Mouse (Mus musculus): ENCODE measurements around the gene Aspdh.

The Aspdh gene

DNA sequence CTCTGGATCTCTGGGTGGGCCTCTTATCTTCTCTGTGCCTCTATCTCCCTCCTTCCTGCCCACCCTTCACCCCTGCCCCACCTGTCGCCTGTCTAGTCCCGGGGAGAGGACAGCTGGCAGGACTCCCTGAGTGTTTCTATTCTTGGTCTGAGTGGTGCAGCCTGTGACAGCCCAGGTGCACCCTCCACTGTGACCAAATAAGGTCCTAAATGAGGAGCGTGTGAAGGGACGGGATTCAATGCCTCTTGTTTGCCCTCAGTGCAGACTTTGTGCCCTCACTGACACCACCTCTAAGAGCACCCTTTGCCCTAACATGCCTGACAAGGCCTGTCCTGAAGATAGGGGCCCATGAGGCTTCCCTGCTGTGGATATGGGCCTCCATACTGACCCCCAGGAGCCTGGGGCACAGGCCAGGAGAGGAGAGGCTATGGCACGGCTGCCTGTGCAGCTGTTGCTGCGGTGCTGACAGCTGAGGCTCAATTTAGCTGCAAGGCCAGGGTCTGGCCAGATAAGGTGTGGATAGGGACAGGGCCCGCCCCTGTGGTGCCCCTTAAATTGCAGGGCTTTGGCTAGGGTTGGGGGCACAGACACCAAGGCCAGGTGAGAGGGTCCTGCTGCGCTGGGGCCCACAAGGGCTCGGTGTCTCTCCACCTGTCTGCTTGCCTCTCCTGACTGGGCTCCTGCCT lies 7.9 kb downstream of the Aspdh start:
- DNase-seq: peak; percentile 9

GRCm38 (mm10) chr7:44474419-44474818 lies 9.2 kb downstream of the Aspdh start:
- peak; percentile 9 for DNase-seq

GRCm38 (mm10) chr7:44475046-44475614 lies 9.9 kb downstream of the Aspdh start:
- no peak for DNase-seq

- DNase-seq: no peak
Observed at GRCm38 (mm10) chr7:44482836-44483435, 17.7 kb downstream of the Aspdh start.

- DNase-seq: no peak
Observed at GRCm38 (mm10) chr7:44484109-44484508, 18.9 kb downstream of the Aspdh start.

DNA sequence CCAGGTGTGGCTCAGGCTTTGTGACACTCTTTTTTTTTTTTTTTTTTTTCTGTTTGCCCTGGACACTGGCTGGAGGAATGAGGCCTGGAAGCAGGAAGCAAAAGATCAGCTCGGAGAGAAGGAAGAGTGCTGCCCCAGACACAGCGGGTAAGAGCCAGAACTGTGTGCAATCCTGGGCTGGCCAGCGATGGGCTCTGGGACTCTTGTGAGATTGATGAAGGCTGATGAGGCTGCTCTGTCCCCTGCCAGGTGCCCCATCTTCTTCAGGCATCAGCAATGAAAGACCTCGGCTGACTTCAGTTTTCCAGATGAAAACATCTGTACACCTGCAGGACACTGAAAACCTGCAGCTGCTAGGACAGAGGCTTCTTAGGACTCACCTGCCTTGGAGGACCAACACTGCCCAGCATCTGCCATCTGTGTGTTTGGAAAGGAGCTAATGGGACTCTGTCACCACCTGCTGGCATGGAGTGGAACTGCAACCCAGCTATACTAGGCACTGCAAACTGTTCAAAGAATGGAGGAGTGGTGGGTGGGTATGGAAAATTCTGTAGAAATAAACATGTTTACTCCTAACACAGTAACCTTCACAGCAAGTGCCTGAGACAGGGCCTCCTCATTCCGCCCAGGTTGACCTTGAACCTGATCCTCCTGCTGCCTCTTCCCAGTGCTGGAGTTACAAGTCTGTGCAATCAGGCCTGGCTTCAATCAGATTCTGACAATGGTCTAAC lies 19.8 kb downstream of the Aspdh start:
- peak; percentile 84 for DNase-seq

DNA sequence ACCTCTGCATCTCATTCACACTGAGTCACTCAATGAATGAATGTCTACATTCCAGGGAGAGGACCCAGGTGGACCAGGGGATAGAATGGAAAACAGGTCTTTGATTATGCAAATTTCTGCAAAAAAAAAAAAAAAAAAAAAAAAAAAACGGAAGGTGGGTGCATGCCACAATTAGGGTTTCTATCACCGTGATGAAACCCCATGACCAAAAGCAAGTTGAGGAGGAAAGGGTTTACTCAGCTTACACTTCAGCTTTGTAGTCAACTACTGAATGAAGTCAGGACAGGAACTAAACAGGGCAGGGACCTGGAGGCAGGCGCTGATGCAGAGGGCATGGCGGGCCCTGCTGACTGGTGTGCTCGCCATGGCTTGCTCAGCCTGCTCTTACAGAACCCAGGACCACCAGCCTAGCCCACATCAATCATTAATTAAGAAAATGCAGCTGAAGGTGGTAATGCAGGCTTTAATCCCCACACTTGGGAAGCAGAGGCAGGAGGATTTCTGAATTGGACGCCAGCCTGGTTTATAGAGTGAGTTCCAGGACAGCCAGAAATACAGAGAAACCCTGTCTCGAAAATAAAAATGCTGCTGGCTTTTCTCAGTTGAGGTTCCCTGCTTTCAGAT lies 20.5 kb downstream of the Aspdh start:
- peak; percentile 4 for DNase-seq

GRCm38 (mm10) chr7:44486927-44487575 lies 21.9 kb downstream of the Aspdh start:
- peak; percentile 4 for DNase-seq

DNA sequence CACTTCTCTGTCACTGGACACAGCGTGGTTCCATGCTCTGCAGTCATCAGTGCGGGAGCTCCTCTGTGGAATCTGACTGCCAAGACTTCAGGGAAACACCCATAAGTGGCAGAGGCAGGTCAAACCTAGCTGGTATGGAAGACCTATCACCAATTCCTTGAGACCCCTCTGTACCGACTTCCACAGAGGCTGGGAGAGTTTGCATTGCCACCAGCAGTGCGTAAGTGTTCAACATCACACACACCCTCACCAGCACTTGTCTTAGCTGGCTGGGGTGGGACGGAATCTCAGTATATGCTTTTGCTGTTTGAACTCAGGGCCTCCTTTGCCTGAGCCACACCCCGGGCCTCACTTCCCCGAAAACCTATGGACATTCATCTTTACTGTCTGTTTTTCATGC lies 22.7 kb downstream of the Aspdh start:
- peak; percentile 2 for DNase-seq

DNA sequence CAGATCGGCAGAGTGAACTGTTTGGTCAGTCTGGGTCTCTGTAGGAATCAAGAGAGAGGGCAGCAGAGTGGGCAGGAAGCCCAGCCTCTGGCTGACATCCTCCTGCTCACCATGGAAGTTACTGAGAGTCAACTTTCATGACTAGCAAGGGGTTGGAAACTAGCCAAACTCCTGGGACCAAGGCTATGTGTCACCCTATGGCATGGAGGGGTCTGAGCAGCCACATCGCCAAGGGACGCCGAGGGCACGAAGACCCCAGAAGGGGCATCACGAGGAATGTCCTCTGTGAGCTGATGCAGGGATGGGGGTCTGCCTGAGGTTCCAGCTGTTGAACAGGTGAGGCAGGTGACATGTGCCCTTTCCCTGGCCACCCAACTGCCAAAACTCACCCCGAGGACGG lies 23.4 kb downstream of the Aspdh start:
- DNase-seq: peak; percentile 6

DNA sequence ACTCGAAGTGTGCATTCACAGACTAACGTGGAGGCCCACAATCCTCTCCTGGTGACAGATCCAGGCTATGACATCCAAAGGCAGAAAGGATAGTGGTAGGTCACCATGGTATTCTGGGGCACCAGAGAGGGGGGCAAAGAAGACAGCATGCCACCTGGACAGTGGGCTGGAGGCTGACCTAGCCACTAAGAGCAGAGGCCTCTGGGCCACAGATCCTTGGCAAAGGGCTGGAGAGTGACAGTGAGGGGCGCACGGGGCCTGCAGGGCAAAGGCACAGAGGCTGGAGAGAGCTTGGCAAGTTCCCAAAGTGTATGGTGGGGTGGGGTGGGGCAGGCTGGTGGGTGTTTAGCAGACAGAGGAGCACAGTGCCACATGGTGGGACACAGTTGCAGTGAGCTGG lies 25.1 kb downstream of the Aspdh start:
- peak; percentile 7 for DNase-seq

- DNase-seq: no peak
Observed at GRCm38 (mm10) chr7:44491391-44491790, 26.2 kb downstream of the Aspdh start.

DNA sequence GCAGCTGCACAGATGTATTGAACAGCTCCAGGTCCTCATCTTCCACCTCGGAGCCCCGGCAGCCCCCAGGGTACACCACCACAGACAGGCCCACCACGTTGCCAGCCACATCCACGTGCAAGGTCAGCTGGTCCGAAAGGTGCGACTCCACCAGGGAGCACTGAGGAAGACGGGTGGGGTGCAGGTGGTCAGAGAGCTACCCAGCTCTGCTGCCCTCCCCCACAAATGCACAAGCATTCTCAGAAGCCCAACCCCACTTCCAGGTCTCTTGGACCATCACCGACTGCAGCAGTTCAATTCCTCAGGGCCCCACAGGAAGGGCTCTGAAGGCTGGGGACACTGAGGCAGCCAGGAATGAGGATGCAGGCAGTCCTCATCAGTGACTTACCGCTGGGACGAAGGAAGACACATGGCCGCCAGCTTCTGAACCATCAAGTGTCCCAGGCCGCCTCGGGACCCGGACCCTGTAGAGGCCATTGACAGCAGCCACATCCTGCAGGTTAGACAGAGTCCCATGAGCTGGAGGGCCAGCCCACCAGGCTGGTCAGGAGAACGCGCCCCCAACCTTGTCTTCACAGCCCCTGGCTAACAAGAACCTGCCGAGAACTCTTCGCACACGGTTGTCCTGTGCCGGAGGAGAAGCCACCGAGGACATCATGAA lies 27.1 kb downstream of the Aspdh start:
- DNase-seq: peak; percentile 5

- DNase-seq: peak; percentile 20
Observed at GRCm38 (mm10) chr7:44494681-44495080, 29.5 kb downstream of the Aspdh start.

DNA sequence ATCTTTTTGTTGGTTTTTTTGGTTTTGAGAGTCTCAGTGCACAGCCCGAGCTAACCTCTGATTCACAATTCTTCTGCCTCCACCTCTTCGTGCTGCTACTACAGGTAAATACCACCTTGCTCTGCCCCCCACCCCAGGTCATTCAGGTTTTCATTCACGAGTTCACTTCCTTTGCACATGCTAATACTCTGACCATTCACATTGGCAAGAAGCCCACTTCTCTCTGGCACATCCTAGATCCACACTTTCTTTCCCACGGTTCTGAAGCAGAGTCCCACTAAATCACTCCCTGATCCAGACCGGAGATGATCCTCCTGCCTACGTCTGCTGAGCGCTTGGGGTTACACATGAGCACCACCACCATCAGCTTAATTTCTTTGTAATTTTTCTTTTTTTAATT lies 29.9 kb downstream of the Aspdh start:
- DNase-seq: peak; percentile 7

DNA sequence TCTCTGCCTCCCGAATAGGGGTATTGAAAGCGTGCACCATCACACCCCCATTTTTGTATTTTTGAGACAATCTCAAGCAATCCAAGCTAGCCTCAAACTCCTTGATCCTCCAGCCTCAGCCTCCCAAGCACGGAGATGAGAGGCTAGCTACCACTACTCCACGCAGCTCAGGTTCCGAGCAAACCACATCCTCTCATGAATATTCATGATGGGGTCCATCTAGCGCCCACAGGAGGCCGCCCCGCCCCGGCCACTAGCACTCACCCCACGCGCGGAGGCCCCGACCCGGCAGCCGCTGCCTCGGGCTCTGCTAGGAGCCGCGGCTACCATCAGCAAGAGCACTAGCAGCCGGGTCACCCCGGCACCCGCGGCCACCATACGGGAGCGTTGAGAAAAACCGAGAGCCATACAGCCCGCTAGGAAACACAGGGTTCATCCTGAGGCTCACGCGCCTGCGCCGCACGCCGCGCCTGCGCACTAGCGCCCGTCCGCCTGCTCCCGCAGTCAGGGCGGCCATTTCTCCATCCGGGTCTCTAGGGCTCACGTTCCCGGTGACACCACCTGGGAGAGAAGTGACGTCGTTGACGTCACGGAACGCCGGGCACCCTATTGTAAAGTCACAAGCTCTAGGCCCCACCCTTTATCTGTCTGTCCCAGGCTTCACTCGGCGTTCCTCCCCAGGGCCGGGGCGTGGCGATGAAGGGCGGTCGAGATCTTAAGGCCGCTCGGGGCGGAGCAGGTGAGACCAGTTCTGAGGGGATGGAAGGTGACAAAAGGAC lies 31.0 kb downstream of the Aspdh start, which contains the start of the genes Emc10 and Fam71e1:
TSS of gene Emc10 (minus strand) at position 538 of the 779 bp plus-strand sequence.
TSS of gene Fam71e1 (plus strand) at position 590 of the 779 bp plus-strand sequence.
- DNase-seq: peak; percentile 98

DNA sequence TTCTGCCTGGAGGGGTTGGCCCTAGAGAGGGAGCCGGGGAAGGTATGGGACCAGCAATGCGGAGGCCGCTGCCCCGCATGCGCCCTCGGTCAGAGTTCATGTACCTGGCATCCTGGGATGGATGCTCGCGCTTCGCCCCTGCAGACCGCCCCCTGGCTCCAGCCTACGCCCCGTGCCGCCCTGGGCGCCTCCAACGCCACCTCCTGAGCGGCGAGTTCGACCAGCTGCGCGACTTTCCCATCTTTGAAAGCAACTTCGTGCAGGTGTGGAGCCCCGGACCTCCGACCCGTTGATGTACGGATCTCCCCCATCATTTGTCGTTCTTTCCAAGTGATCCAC lies 31.5 kb downstream of the Aspdh start:
- no peak for DNase-seq

- peak; percentile 21 for DNase-seq
Observed at GRCm38 (mm10) chr7:44497361-44498055, 32.3 kb downstream of the Aspdh start.

DNA sequence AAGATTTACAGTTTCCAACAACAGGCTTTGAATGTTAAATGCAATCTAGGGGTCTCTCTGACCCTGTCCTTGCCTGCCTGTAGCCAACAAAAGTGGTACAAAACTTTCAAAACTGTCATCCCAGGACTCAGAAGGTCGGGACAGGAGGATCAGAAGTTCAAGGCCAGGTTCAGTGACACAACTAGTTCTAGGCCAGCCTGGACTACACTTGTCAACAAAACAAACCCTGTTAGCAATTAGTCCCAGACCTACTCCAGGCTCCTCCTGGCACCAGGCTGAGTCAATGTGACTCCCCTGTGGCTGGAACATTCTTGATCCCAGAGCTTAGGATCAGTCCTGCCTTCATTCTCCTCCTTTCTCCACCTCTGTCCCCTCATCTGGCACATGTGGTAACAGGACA lies 33.7 kb downstream of the Aspdh start:
- DNase-seq: no peak

DNA sequence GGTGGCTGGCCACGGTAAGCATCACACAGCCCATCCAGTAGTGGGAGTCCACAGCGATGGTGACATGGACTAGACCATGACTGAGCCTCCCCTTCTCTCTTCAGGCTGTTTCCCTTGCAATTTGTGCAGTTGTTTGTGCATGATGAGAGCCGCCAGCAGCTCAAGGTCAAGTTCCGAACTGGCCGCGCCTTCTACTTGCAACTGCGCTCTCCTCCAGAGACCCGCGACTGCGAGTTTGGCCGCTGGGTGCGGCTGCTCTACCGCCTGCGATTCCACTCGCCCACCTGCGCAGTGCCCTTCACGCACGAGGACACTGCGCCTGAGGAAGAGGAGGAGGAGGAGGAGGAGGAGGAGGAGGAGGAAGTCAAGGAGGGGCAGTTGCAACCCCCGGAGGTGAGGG lies 34.9 kb downstream of the Aspdh start:
- DNase-seq: no peak

All from thymus, postnatal 4 days (tissue).